Mouse (Mus musculus): ENCODE data around the gene Gnas.
"Not testable (repeated sequence)": the region's sequence is repeated elsewhere in the genome, so short reads cannot be mapped to it uniquely, and the experiment has no call there.

Gene Gnas

GRCm38 (mm10) chr2:174346999-174347668 is 63.0 kb downstream of the Gnas start:
- DNase-seq (ENCODE audit: extremely low spot score, low read depth, low spot score), result not testable (repeated sequence)

- DNase-seq (ENCODE audit: extremely low spot score, low read depth, low spot score), result no peak
Observed at GRCm38 (mm10) chr2:174358516-174358915, 74.4 kb downstream of the Gnas start.

- DNase-seq (ENCODE audit: extremely low spot score, low read depth, low spot score), result no peak
Observed at GRCm38 (mm10) chr2:174359656-174360055, 75.5 kb downstream of the Gnas start.

- no peak for DNase-seq (ENCODE audit: extremely low spot score, low read depth, low spot score)
Observed at GRCm38 (mm10) chr2:174366571-174366970, 82.5 kb downstream of the Gnas start.

- DNase-seq (ENCODE audit: extremely low spot score, low read depth, low spot score), result no peak
Observed at GRCm38 (mm10) chr2:174381021-174381420, 96.9 kb downstream of the Gnas start.

- no peak for DNase-seq (ENCODE audit: extremely low spot score, low read depth, low spot score)
Observed at GRCm38 (mm10) chr2:174391936-174392335, 107.8 kb downstream of the Gnas start.

- no peak for DNase-seq (ENCODE audit: extremely low spot score, low read depth, low spot score)
Observed at GRCm38 (mm10) chr2:174392554-174392953, 108.4 kb downstream of the Gnas start.

GRCm38 (mm10) chr2:174393383-174393782 is 109.3 kb downstream of the Gnas start:
- DNase-seq (ENCODE audit: extremely low spot score, low read depth, low spot score), result no peak

Measured in hindlimb bud, embryonic 11.5 days (tissue).